15 mouse cellular contexts compared by ENCODE assay signal in the genomic region with DNA sequence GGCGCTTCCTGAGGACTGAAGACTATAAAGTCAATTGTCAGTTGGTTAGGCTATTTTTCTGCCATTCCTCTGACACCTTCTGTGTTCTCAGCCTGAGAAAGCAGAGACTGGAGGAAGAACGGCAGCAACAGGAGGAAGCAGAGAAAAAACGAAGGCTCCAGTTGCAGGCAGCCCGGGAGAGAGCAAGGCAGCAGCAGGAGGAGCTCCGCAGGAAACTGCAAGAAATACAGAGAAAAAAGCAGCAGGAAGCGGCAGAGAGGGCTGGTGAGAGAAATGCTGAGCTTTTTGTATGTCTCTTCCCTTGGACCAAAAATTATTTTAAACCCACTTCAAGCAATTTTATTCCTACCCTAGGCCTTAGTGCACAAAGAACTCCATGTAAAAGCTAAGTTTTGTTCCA. TPM values are rescaled to one million over a fixed set of nuclear protein-coding genes. Genes with fewer than 3 reads are reported as not detected.
DNase-seq lines count a peak whose midpoint lies in the region; ATAC-seq lines count a peak whose summit lies in the region.
"Had no signal": no experiment of that assay in that cellular context is flagged by ENCODE, and none has a peak within 500 bp of the region (broad histone marks: within the 10 kb centered on the region; RNA-seq: fewer than 3 reads in every experiment).

No protein-coding gene starts in this region.

- H3K27me3 ChIP-seq in heart, embryonic 11.5 days (ENCODE audit: control insufficient read depth, insufficient read depth, low read length) = no peaks in the 10 kb centered on the region
- H3K27me3 ChIP-seq in heart, embryonic 10.5 days (ENCODE audit: insufficient read depth, poor library complexity, severe bottlenecking) = no peaks in the 10 kb centered on the region
- H3K27me3 ChIP-seq in forebrain, embryonic 14.5 days (replicated peaks; ENCODE audit: control insufficient read depth, insufficient read depth, low read length) = no peaks in the 10 kb centered on the region
- H3K27me3 ChIP-seq: hindbrain, embryonic 15.5 days; liver, embryonic 13.5 days had no signal

- DNase-seq in heart, embryonic 10.5 days (ENCODE audit: low spot score) = no peak
- DNase-seq in kidney, postnatal 4 days = peak; percentile 16 to 19
- DNase-seq in kidney, postnatal 36 days = no peak
- peak; percentile 20 for DNase-seq in thymus, postnatal 4 days
- DNase-seq in thymus, postnatal 14 days = no peak
- DNase-seq in forebrain, embryonic 14.5 days (ENCODE audit: low spot score) = no peak
- no peak for DNase-seq in lung, postnatal 14 days
- DNase-seq: cerebellum, adult 8-10 months; kidney, adult 2 months; liver, embryonic 13.5 days; thymus, adult 2 months had no signal

- peak overlapping the region; percentile 23; the same call in 1 of the 2 replicates for H3K4me2 ChIP-seq in heart, embryonic 11.5 days
- no peak overlapping the region for H3K4me2 ChIP-seq in forebrain, embryonic 14.5 days (ENCODE audit: low read length)
- H3K4me2 ChIP-seq: hindbrain, embryonic 15.5 days; liver, embryonic 13.5 days; midbrain, embryonic 11.5 days had no signal

- ATAC-seq in heart, embryonic 11.5 days (replicated peaks; ENCODE audit: insufficient number of reproducible peaks, low FRiP score, low TSS enrichment) = no peak
- no peak for ATAC-seq in forebrain, embryonic 14.5 days

- no peaks in the 10 kb centered on the region for H3K9me3 ChIP-seq in heart, embryonic 11.5 days (replicated peaks; ENCODE audit: control insufficient read depth, low read length)
- H3K9me3 ChIP-seq in heart, embryonic 10.5 days = no peaks in the 10 kb centered on the region
- H3K9me3 ChIP-seq in forebrain, embryonic 14.5 days (replicated peaks; ENCODE audit: control insufficient read depth, low read length) = no peaks in the 10 kb centered on the region
- H3K9me3 ChIP-seq: hindbrain, embryonic 15.5 days; liver, embryonic 13.5 days had no signal

- H3K4me3 ChIP-seq in heart, embryonic 11.5 days (ENCODE audit: low read depth, low read length) = no peak overlapping the region
- no peak overlapping the region for H3K4me3 ChIP-seq in heart, embryonic 10.5 days
- H3K4me3 ChIP-seq in forebrain, embryonic 14.5 days (ENCODE audit: low read depth, low read length) = no peak overlapping the region
- H3K4me3 ChIP-seq: hindbrain, embryonic 15.5 days; liver, embryonic 13.5 days; myocyte had no signal

- peak overlapping the region; percentile 7; the same call in 1 of the 2 replicates for H3K27ac ChIP-seq in heart, embryonic 11.5 days (ENCODE audit: low read depth, low read length)
- no peak overlapping the region for H3K27ac ChIP-seq in heart, embryonic 10.5 days
- no peak overlapping the region for H3K27ac ChIP-seq in forebrain, embryonic 14.5 days (ENCODE audit: low read depth, low read length)
- H3K27ac ChIP-seq: hindbrain, embryonic 15.5 days; liver, embryonic 13.5 days had no signal

- H3K9ac ChIP-seq in heart, embryonic 11.5 days (ENCODE audit: low read depth, low read length) = no peak overlapping the region
- H3K9ac ChIP-seq in forebrain, embryonic 14.5 days (ENCODE audit: low read length) = no peak overlapping the region
- H3K9ac ChIP-seq: hindbrain, embryonic 15.5 days; liver, embryonic 13.5 days had no signal

- WGBS in heart, embryonic 11.5 days (ENCODE audit: insufficient replicate concordance) = 21% methylated on average over 6 of the region's 6 CpGs
- WGBS in heart, embryonic 10.5 days = 23% methylated on average over 6 of the region's 6 CpGs
- 38% methylated on average over 6 of the region's 6 CpGs for WGBS in forebrain, embryonic 14.5 days

- H3K36me3 ChIP-seq in heart, embryonic 11.5 days (ENCODE audit: control insufficient read depth, insufficient read depth, low read length) = no peaks in the 10 kb centered on the region
- no peaks in the 10 kb centered on the region for H3K36me3 ChIP-seq in heart, embryonic 10.5 days
- H3K36me3 ChIP-seq in forebrain, embryonic 14.5 days (ENCODE audit: control insufficient read depth, insufficient read depth, low read length) = no peaks in the 10 kb centered on the region
- H3K36me3 ChIP-seq: hindbrain, embryonic 15.5 days; liver, embryonic 13.5 days had no signal

- H3K4me1 ChIP-seq in heart, embryonic 11.5 days (ENCODE audit: control insufficient read depth, insufficient read depth, low read length) = peaks cover 5% of the 10 kb centered on the region; the same call in 1 of the 2 replicates
- H3K4me1 ChIP-seq in heart, embryonic 10.5 days = peaks cover 12% of the 10 kb centered on the region
- H3K4me1 ChIP-seq in forebrain, embryonic 14.5 days (ENCODE audit: control insufficient read depth, insufficient read depth, low read length) = no peaks in the 10 kb centered on the region
- H3K4me1 ChIP-seq: hindbrain, embryonic 15.5 days had no signal

RNA-seq across cellular contexts. Expression of gene Sumo1, which starts 37.6 kb away (rescaled TPM):
- 288 and 300 TPM in 2 replicates for polyA plus RNA-seq in heart, embryonic 11.5 days (2014; fragmentation: Nextera tagmentation; extraction: Ambion mirVana)
- polyA plus RNA-seq in heart, embryonic 10.5 days (2016; fragmentation: Nextera tagmentation; extraction: Ambion mirVana) = 285 and 415 TPM in 2 replicates
- 473 and 528 TPM in 2 replicates for polyA plus RNA-seq in forebrain, embryonic 14.5 days (2014; fragmentation: Nextera tagmentation; extraction: Ambion mirVana)

RNA-seq across cellular contexts. Expression of gene Nop58, which starts 51.7 kb away (rescaled TPM):
- polyA plus RNA-seq in heart, embryonic 11.5 days (2014; fragmentation: Nextera tagmentation; extraction: Ambion mirVana) = 184 and 190 TPM in 2 replicates
- 207 and 266 TPM in 2 replicates for polyA plus RNA-seq in heart, embryonic 10.5 days (2016; fragmentation: Nextera tagmentation; extraction: Ambion mirVana)
- 137 and 152 TPM in 2 replicates for polyA plus RNA-seq in forebrain, embryonic 14.5 days (2014; fragmentation: Nextera tagmentation; extraction: Ambion mirVana)

Comparison
In these comparisons a context has a peak if more than half of its experiments do, and no peak if none do; other contexts are left out.
1. DNase-seq: peak in kidney, postnatal 4 days (2 of 2) and thymus, postnatal 4 days (single experiment); none in heart, embryonic 10.5 days (single experiment), kidney, postnatal 36 days (0 of 2), thymus, postnatal 14 days (single experiment), forebrain, embryonic 14.5 days (single experiment) and lung, postnatal 14 days (single experiment).